Mouse (Mus musculus) neural tube, embryonic 14.5 days (tissue): ENCODE data around the gene Klf16. TPM values are rescaled to one million over a fixed set of nuclear protein-coding genes. Genes with fewer than 3 reads are reported as not detected.

ENCODE experiments used
- ATAC-seq: fragments of 200-750 bp; cut with Nextera tagmentation; 2 replicates; pipeline ENCODE4 v1.8.0; 2017; ENCODE audit warnings: low read depth, mild to moderate bottlenecking, moderate TSS enrichment, moderate library complexity
- H3K27ac ChIP-seq: fragments of 300-500 bp; sonication (generic); 2 replicates; pipeline ENCODE4 v1.5.1; 2014; ENCODE audit warnings: low read depth, mild to moderate bottlenecking, control low read depth, low read length, moderate library complexity, mixed read lengths
- H3K27me3 ChIP-seq: fragments of 300-500 bp; sonication (generic); 2 replicates; pipeline ENCODE4 v1.6.1; 2014; ENCODE audit warnings: low read length; ENCODE audit not compliant: control insufficient read depth, insufficient read depth
- H3K36me3 ChIP-seq: fragments of 300-500 bp; sonication (generic); 2 replicates; pipeline ENCODE4 v1.6.1; 2014; ENCODE audit warnings: low read length, mixed read lengths; ENCODE audit not compliant: control insufficient read depth, insufficient read depth
- H3K4me1 ChIP-seq: fragments of 300-500 bp; sonication (generic); 2 replicates; pipeline ENCODE4 v1.6.1; 2014; ENCODE audit warnings: low read length; ENCODE audit not compliant: control insufficient read depth, insufficient read depth
- H3K4me2 ChIP-seq: fragments of 300-500 bp; sonication (generic); 2 replicates; pipeline ENCODE4 v1.6.1; 2014; ENCODE audit warnings: mild to moderate bottlenecking, low read depth, low read length, control low read depth
- H3K4me3 ChIP-seq: fragments of 300-500 bp; sonication (generic); 2 replicates; pipeline ENCODE4 v1.5.1; 2014; ENCODE audit warnings: low read depth, low read length, control low read depth, mixed read lengths
- H3K9ac ChIP-seq: fragments of 300-500 bp; sonication (generic); replicated peaks from 2 replicates; pipeline ENCODE4 v1.6.1; 2014; ENCODE audit warnings: low read depth, mild to moderate bottlenecking, control low read depth, low read length, mixed read lengths
- H3K9me3 ChIP-seq: fragments of 300-500 bp; sonication (generic); 2 replicates; pipeline ENCODE4 v1.6.1; 2016; ENCODE audit warnings: low read length; ENCODE audit not compliant: control insufficient read depth
- whole genome bisulfite sequencing: fragments of 180-500 bp; shearing (Covaris S2); extraction: QIAGEN DNeasy Blood & Tissue Kit; methylation state at CpG from one replicate; pipeline ENCODE4 v1.1.7; 2014; 5-methylcytosine and 5-hydroxymethylcytosine counted together
- polyA plus RNA-seq: library from polyadenylated mRNA; unstranded; fragments of >200 nt; fragmentation: Nextera tagmentation; extraction: Ambion mirVana; gene quantifications from 2 replicates; pipeline ENCODE4 v1.2.1, GENCODE M21; 2014

Klf16 gene
- polyA plus RNA-seq, 1 experiment from 2014 or later: 4.8 TPM

GRCm38 (mm10) chr10:80583047-80583446, 5.9 kb upstream of the Klf16 start:
- H3K4me1 ChIP-seq: peaks cover 3% of the 10 kb centered on the region
- no peak for ATAC-seq
- H3K4me3 ChIP-seq: no peak overlapping the region
- no peak overlapping the region for H3K9ac ChIP-seq
- no peak overlapping the region for H3K27ac ChIP-seq
- H3K27me3 ChIP-seq: no peaks in the 10 kb centered on the region
- 88% methylated on average over 5 of the region's 5 CpGs for WGBS
- H3K36me3 ChIP-seq: 0 out of 2 replicates have a peak, but pooled peaks cover 6% of the 10 kb centered on the region
- no peak overlapping the region for H3K4me2 ChIP-seq
- H3K9me3 ChIP-seq: no peaks in the 10 kb centered on the region

GRCm38 (mm10) chr10:80578911-80579310, 1.8 kb upstream of the Klf16 start:
- H3K4me1 ChIP-seq: peaks cover 18% of the 10 kb centered on the region
- H3K9ac ChIP-seq: peak overlapping the region; percentile 22; the same call in 1 of the 2 replicates
- no peaks in the 10 kb centered on the region for H3K36me3 ChIP-seq
- H3K27me3 ChIP-seq: no peaks in the 10 kb centered on the region; the same call in 1 of the 2 replicates
- no peak overlapping the region for H3K27ac ChIP-seq
- 9% methylated on average over 8 of the region's 8 CpGs for WGBS
- ATAC-seq: no peak
- H3K9me3 ChIP-seq: no peaks in the 10 kb centered on the region
- 0 out of 2 replicates have a peak overlapping the region, but pooled peaks have one; percentile 94 for H3K4me2 ChIP-seq
- H3K4me3 ChIP-seq: no peak overlapping the region

- peaks cover 22% of the 10 kb centered on the region for H3K4me1 ChIP-seq
- no peaks in the 10 kb centered on the region for H3K36me3 ChIP-seq
- H3K27ac ChIP-seq: peak overlapping the region; percentile 85
- 1% methylated on average over 29 of the region's 29 CpGs for WGBS
- H3K4me3 ChIP-seq: peak overlapping the region; percentile 76
- H3K9me3 ChIP-seq: no peaks in the 10 kb centered on the region
- peak; percentile 16 for ATAC-seq
- H3K9ac ChIP-seq: peak overlapping the region; percentile 76
- no peaks in the 10 kb centered on the region; the same call in 1 of the 2 replicates for H3K27me3 ChIP-seq
- H3K4me2 ChIP-seq: peak overlapping the region; percentile 94
Measured at GRCm38 (mm10) chr10:80578131-80578750, 1.1 kb upstream of the Klf16 start.

- under 1% methylated on average over 93 of the region's 96 CpGs for WGBS
- Histone ChIP-seq H3K4me2 (peak overlapping the region; percentile 94), H3K9me3 (no peaks in the 10 kb centered on the region), H3K4me1 (peaks cover 23% of the 10 kb centered on the region), H3K27ac (peak overlapping the region; percentile 85), H3K4me3 (peak overlapping the region; percentile 76), H3K36me3 (no peaks in the 10 kb centered on the region), H3K27me3 (no peaks in the 10 kb centered on the region; the same call in 1 of the 2 replicates), H3K9ac (peak overlapping the region; percentile 76)
- ATAC-seq: peak; percentile 14; the same call in 1 of the 2 replicates
Measured at GRCm38 (mm10) chr10:80576351-80577194, 548 bp downstream of the Klf16 start.

GRCm38 (mm10) chr10:80575925-80576324, 1.2 kb downstream of the Klf16 start:
- WGBS: 15% methylated on average over 17 of the region's 17 CpGs
- Histone ChIP-seq H3K9ac (peak overlapping the region; percentile 76), H3K27me3 (no peaks in the 10 kb centered on the region; the same call in 1 of the 2 replicates), H3K4me3 (peak overlapping the region; percentile 76), H3K4me2 (peak overlapping the region; percentile 94), H3K36me3 (no peaks in the 10 kb centered on the region), H3K27ac (no peak overlapping the region), H3K4me1 (peaks cover 29% of the 10 kb centered on the region), H3K9me3 (no peaks in the 10 kb centered on the region)
- ATAC-seq: no peak

GRCm38 (mm10) chr10:80574896-80575295, 2.2 kb downstream of the Klf16 start:
- no peaks in the 10 kb centered on the region for H3K9me3 ChIP-seq
- no peaks in the 10 kb centered on the region; the same call in 1 of the 2 replicates for H3K27me3 ChIP-seq
- H3K4me1 ChIP-seq: peaks cover 32% of the 10 kb centered on the region
- H3K4me2 ChIP-seq: 0 out of 2 replicates have a peak overlapping the region, but pooled peaks have one; percentile 94
- H3K36me3 ChIP-seq: no peaks in the 10 kb centered on the region
- H3K27ac ChIP-seq: no peak overlapping the region
- no peak overlapping the region for H3K4me3 ChIP-seq
- WGBS: 83% methylated on average over 3 of the region's 3 CpGs
- no peak for ATAC-seq
- H3K9ac ChIP-seq: no peak overlapping the region

GRCm38 (mm10) chr10:80573944-80574343, 3.2 kb downstream of the Klf16 start:
- no peak overlapping the region; the same call in 1 of the 2 replicates for H3K9ac ChIP-seq
- no peaks in the 10 kb centered on the region; the same call in 1 of the 2 replicates for H3K27me3 ChIP-seq
- no peaks in the 10 kb centered on the region for H3K9me3 ChIP-seq
- no peak overlapping the region for H3K4me2 ChIP-seq
- WGBS: 51% methylated on average over 9 of the region's 9 CpGs
- no peak overlapping the region for H3K4me3 ChIP-seq
- H3K4me1 ChIP-seq: peaks cover 32% of the 10 kb centered on the region
- ATAC-seq: no peak
- H3K36me3 ChIP-seq: no peaks in the 10 kb centered on the region
- H3K27ac ChIP-seq: no peak overlapping the region

GRCm38 (mm10) chr10:80572477-80572876, 4.6 kb downstream of the Klf16 start:
- Histone ChIP-seq H3K9ac (no peak overlapping the region), H3K9me3 (no peaks in the 10 kb centered on the region), H3K4me2 (no peak overlapping the region), H3K27ac (no peak overlapping the region), H3K36me3 (no peaks in the 10 kb centered on the region; the same call in 1 of the 2 replicates), H3K27me3 (no peaks in the 10 kb centered on the region; the same call in 1 of the 2 replicates), H3K4me3 (no peak overlapping the region), H3K4me1 (peaks cover 28% of the 10 kb centered on the region)
- ATAC-seq: no peak
- 93% methylated on average over 2 of the region's 2 CpGs for WGBS
